Mouse (Mus musculus) ES-Bruce4 (cell line): ENCODE results near the gene Acsl6. TPM values are rescaled to one million over a fixed set of nuclear protein-coding genes. Genes with fewer than 3 reads are reported as not detected.
"Not testable (repeated sequence)": the region's sequence is repeated elsewhere in the genome, so short reads cannot be mapped to it uniquely, and the experiment has no call there.

Source experiments
- H3K27ac ChIP-seq: 2 replicates; pipeline ENCODE4 v1.5.1; 2012; ENCODE audit warnings: low read length, inconsistent platforms; ENCODE audit not compliant: insufficient read depth
- H3K27me3 ChIP-seq: 2 replicates; pipeline ENCODE4 v1.6.1; 2012; ENCODE audit warnings: mild to moderate bottlenecking, low read length, inconsistent platforms; ENCODE audit not compliant: control insufficient read depth, poor library complexity, insufficient read depth, severe bottlenecking
- H3K36me3 ChIP-seq: 2 replicates; pipeline ENCODE4 v1.6.1; 2012; ENCODE audit warnings: inconsistent platforms, mild to moderate bottlenecking, low read length, moderate library complexity; ENCODE audit not compliant: control insufficient read depth, poor library complexity, insufficient read depth, severe bottlenecking
- H3K4me1 ChIP-seq: one replicate; pipeline ENCODE4 v1.8.1; 2011; ENCODE audit warnings: low read length; ENCODE audit not compliant: control insufficient read depth, insufficient read depth
- H3K4me3 ChIP-seq: 2 replicates; pipeline ENCODE4 v1.5.1; 2011; ENCODE audit warnings: low read depth, mild to moderate bottlenecking, low read length
- H3K9ac ChIP-seq: 2 replicates; pipeline ENCODE4 v1.6.1; 2012; ENCODE audit warnings: low read depth, mild to moderate bottlenecking, inconsistent platforms; ENCODE audit not compliant: poor library complexity, severe bottlenecking
- H3K9me3 ChIP-seq: replicated peaks from 2 replicates; pipeline ENCODE4 v1.6.1; 2012; ENCODE audit warnings: mild to moderate bottlenecking, low read length, inconsistent platforms; ENCODE audit not compliant: control insufficient read depth, poor library complexity, insufficient read depth, severe bottlenecking
- CTCF ChIP-seq: IDR thresholded peaks from one replicate; pipeline ENCODE4 v1.8.1; 2011; ENCODE audit warnings: low read depth, low read length
- EP300 ChIP-seq: IDR thresholded peaks from 2 replicates; pipeline ENCODE4 v1.6.1; 2011; ENCODE audit warnings: low read depth, low read length; ENCODE audit not compliant: insufficient read depth
- POLR2A ChIP-seq: IDR thresholded peaks from one replicate; pipeline ENCODE4 v1.8.1; 2011; ENCODE audit warnings: low read length; ENCODE audit not compliant: insufficient read depth
- polyA plus RNA-seq: library from polyadenylated mRNA; stranded (reverse); fragments of >200 nt; gene quantifications from 2 replicates; pipeline ENCODE4 v1.2.4, GENCODE M21; 2011; ENCODE audit warnings: low read depth; ENCODE audit not compliant: missing spikeins, insufficient read depth, insufficient read length

Acsl6 gene
- polyA plus RNA-seq, 1 experiment, result 3.4 TPM

DNA sequence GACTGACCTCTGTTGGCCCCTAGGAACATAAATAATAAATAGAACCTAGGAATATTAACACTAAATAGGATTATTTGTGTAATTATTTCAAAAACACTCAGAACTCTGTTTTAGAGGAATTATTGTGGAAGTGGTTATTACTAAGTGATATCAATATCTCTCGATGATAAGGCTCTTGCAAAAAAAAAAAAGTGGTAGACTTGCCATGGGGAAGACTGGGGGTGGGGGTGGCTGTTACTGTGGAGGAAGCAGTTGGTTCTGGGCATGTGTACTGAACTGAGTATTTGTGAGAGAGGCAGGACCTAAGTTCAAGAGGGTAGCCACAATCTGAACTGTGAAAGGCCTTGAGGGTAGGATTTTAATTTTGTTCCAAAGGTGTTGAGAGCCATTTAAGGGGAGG lies 93.1 kb downstream of the Acsl6 start:
- Histone ChIP-seq H3K9me3 (no peaks in the 10 kb centered on the region), H3K27me3 (no peaks in the 10 kb centered on the region), H3K27ac (no peak overlapping the region), H3K4me3 (no peak overlapping the region), H3K4me1 (no peaks in the 10 kb centered on the region), H3K9ac (no peak overlapping the region), H3K36me3 (no peaks in the 10 kb centered on the region)
- TF ChIP-seq POLR2A, result no peak
- no peak for TF ChIP-seq CTCF
- no peak for TF ChIP-seq EP300

DNA sequence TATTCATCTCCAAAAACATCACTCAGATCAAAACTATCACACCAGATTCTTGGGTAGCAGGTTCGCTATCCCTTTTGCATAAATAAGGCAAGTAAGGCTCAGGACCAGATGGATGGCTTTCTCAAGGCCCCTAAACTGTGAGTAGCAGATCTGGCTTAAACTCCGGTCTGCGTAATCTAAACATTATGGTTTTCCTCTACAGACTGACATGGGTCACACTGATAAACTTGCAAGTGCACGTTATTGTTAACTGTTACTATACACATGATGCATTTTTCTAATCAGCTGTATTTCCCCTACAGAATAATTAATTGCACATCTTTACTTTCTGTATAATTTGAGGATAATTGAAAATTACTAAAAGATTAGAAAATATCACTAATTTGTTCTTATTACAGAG lies 94.5 kb downstream of the Acsl6 start:
- H3K4me1 ChIP-seq, result no peaks in the 10 kb centered on the region
- H3K36me3 ChIP-seq, result no peaks in the 10 kb centered on the region
- no peaks in the 10 kb centered on the region for H3K9me3 ChIP-seq
- no peaks in the 10 kb centered on the region for H3K27me3 ChIP-seq
- H3K4me3 ChIP-seq, result no peak overlapping the region
- no peak overlapping the region for H3K9ac ChIP-seq
- no peak overlapping the region for H3K27ac ChIP-seq
- TF ChIP-seq POLR2A, result no peak
- no peak for TF ChIP-seq EP300
- no peak for TF ChIP-seq CTCF

DNA sequence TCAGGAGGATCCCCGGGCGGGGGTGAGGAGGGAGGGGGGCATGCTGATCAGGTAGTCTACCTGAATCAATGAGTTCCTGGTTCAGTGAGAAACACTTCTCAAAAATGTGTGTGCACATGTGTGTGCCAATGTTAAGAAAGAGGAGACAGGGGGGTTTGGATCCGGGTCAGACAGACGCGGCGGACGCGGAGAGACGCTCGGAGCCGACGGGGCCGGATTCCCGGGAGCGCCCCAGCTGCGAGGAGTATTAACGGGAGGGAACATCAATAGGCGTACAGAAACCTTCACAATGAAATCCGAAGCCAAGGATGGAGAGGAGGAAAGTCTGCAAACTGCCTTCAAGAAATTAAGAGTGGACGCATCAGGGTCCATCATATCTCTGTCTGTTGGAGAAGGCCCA lies 97.2 kb downstream of the Acsl6 start:
- not testable (repeated sequence) for H3K9ac ChIP-seq, H3K4me3 ChIP-seq, H3K27me3 ChIP-seq, H3K9me3 ChIP-seq, H3K4me1 ChIP-seq, H3K27ac ChIP-seq, H3K36me3 ChIP-seq

DNA sequence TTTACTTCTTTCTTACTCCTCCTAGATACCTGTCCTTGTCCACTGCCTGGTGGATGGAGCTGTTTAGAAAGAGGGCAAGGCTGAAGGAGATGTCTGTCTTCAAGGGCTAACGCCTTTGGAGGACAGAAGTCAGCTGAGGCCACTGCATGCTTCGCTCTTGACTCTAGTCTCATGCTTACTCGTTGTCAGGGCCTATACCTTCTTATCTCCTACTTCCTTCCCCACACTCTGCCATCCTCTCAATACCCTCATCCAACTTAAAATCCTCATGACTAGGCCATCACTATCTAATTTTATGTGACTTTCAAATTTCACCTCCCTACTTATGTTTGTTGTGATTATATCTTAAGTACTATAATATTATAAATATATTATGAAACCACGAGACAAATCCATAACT lies 101.3 kb downstream of the Acsl6 start:
- TF ChIP-seq CTCF (no peak), EP300 (no peak), POLR2A (no peak)
- no peak overlapping the region for H3K9ac ChIP-seq
- no peak overlapping the region for H3K27ac ChIP-seq
- no peak overlapping the region for H3K4me3 ChIP-seq
- no peaks in the 10 kb centered on the region for H3K27me3 ChIP-seq
- no peaks in the 10 kb centered on the region for H3K36me3 ChIP-seq
- no peaks in the 10 kb centered on the region for H3K9me3 ChIP-seq
- no peaks in the 10 kb centered on the region for H3K4me1 ChIP-seq

DNA sequence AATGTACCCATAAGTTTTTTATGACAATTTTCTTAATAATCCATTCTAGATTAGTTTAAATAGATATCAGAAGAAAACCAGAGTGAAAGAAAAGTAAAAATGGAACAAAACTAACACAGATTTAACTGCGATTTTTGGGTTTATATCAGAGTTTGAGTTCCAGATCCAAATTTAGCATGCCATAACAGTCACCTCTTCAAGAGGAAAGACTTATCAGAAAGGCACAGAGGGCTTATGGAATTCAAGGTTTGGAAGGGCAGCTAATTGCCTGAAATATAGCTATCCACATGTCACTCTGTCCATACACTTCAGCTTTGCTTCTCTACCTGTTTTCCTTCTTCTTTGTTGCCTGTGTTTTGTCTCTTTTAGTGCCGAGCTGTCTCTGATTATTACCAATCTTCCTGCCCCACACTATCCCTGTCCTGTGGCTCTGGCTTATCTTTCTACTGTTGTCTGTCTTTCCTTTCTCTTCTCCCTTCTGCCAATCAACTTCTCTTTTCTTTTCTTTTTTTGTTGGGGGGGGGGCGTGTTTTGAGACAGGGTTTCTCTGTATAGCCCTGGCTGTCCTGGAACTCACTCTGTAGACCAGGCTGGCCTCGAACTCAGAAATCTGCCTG lies 103.4 kb downstream of the Acsl6 start:
- no peak overlapping the region for H3K9ac ChIP-seq
- no peaks in the 10 kb centered on the region for H3K4me1 ChIP-seq
- H3K36me3 ChIP-seq, result no peaks in the 10 kb centered on the region
- no peak overlapping the region for H3K4me3 ChIP-seq
- H3K27ac ChIP-seq, result no peak overlapping the region
- H3K27me3 ChIP-seq, result no peaks in the 10 kb centered on the region
- H3K9me3 ChIP-seq, result no peaks in the 10 kb centered on the region
- TF ChIP-seq EP300, result no peak

DNA sequence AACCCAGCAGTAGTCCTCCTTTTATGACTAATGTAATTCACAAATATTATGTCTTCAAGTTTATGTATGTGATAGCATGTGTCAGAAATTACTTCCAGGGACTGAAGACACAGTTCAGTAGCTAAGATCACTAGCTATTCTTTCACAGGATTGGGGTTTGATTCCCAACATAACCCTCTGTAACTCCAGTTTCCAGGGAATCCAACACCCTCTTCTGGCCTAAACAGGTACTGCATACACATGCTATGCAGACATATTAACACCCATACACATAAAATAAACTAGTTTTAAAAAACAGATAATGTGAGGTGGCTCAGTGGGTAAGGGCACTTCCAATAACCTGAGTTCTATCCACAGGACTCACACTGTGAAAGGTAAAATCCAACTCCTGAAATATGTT lies 107.0 kb downstream of the Acsl6 start:
- H3K36me3 ChIP-seq, result no peaks in the 10 kb centered on the region
- TF ChIP-seq CTCF, result no peak
- no peak for TF ChIP-seq POLR2A
- TF ChIP-seq EP300, result no peak
- no peak overlapping the region for H3K27ac ChIP-seq
- H3K4me1 ChIP-seq, result no peaks in the 10 kb centered on the region
- no peak overlapping the region for H3K4me3 ChIP-seq
- no peaks in the 10 kb centered on the region for H3K9me3 ChIP-seq
- H3K9ac ChIP-seq, result no peak overlapping the region
- no peaks in the 10 kb centered on the region for H3K27me3 ChIP-seq
